Mouse (Mus musculus) natural killer cell, adult 2 months (primary cell): Measurements from ENCODE around the gene Scyl2.
"Not testable (repeated sequence)": the region's sequence is repeated elsewhere in the genome, so short reads cannot be mapped to it uniquely, and the experiment has no call there.

Experiments
- DNase-seq, 2 experiments: peaks; one replicate each; pipeline ENCODE4 v3.0.0; 2022; ENCODE audit warnings: low spot score in 2 of 2

Gene Scyl2

GRCm38 (mm10) chr10:89679448-89679847 is 6.6 kb downstream of the Scyl2 start:
- no peak for DNase-seq

- DNase-seq = no peak
Measured at GRCm38 (mm10) chr10:89678054-89678453, 8.0 kb downstream of the Scyl2 start.

- no peak for DNase-seq
Measured at GRCm38 (mm10) chr10:89676609-89677008, 9.5 kb downstream of the Scyl2 start.

DNA sequence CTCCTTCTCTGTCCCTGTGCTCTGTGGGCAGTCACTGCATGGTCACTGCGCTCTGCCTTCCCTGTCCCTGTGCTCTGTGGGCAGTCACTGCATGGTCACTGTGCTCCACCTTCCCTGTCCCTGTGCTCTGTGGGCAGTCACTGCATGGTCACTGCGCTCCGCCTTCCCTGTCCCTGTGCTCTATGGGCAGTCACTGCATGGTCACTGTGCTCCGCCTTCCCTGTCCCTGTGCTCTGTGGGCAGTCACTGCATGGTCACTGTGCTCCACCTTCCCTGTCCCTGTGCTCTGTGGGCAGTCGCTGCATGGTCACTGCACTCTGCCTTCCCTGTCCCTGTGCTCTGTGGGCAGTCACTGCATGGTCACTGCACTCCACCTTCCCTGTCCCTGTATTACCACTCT is 15.7 kb downstream of the Scyl2 start:
- DNase-seq = not testable (repeated sequence)

GRCm38 (mm10) chr10:89667571-89667970 is 18.5 kb downstream of the Scyl2 start:
- DNase-seq = no peak

GRCm38 (mm10) chr10:89665679-89666078 is 20.4 kb downstream of the Scyl2 start:
- DNase-seq = no peak

GRCm38 (mm10) chr10:89664977-89665645 is 21.0 kb downstream of the Scyl2 start:
- DNase-seq = no peak

DNA sequence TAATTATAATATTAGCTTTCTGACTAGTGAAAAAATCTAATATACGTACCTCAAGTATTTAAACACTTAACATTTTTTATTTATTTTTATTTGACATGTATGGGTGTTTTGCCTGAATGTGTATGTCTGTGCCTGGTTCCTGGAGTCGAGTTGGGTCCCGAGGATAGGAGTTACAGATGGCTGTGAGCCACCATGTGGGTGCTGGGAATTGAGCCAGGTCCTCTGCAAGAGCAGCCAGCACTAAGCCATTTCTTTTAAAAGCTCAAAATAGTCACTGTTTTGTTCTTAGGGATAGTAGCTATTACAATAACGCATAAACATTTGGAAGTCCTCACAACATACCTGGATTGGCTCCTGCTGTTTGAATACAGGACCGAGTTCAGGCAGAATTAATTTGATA is 29.7 kb downstream of the Scyl2 start:
- no peak for DNase-seq

GRCm38 (mm10) chr10:89652912-89653311 is 33.2 kb downstream of the Scyl2 start:
- no peak for DNase-seq

GRCm38 (mm10) chr10:89651691-89652090 is 34.4 kb downstream of the Scyl2 start:
- no peak for DNase-seq

DNA sequence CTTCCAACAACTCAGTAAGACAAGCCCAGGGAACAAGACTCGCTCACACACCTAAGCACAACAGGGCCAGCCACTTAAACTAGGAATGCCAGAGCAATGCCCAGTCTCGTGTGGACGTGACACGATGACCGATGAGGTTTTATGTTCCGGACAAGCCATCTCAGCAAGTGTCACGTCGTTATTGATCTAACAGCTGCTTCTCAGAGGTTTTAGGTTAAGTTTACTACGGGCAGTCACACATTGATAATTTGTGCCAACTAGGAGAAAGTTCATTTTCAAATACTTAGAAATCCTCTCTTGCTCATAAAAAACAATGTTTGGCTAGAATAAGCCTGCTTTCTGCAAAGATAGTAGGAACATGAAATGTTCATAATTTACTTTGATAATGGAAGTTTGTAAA is 39.2 kb downstream of the Scyl2 start:
- no peak for DNase-seq

GRCm38 (mm10) chr10:89637001-89637400 is 49.1 kb downstream of the Scyl2 start:
- no peak for DNase-seq

DNA sequence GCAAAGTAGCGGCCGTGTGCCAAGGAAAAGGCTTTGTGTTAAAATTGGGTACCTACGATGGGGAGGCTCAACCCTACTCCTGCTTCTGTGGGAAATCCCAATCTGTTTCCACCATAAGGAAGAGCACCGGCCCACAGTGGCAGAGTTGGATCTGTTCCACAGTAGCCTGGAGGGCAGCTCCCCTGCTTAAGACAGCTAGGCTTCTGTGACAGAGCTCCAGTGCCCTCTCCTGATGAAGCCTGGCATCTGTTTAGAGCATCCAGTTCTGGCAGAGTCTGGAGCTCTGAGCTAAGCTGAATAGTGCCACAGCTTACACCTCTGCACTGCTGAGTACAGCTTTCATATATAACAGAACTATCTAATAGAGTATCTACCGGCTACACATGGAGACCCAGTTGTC is 51.1 kb downstream of the Scyl2 start:
- DNase-seq = no peak

- no peak for DNase-seq
Measured at GRCm38 (mm10) chr10:89633736-89634426, 52.2 kb downstream of the Scyl2 start.

GRCm38 (mm10) chr10:89633121-89633520 is 53.0 kb downstream of the Scyl2 start:
- no peak for DNase-seq

GRCm38 (mm10) chr10:89631831-89632230 is 54.3 kb downstream of the Scyl2 start:
- DNase-seq = no peak

DNA sequence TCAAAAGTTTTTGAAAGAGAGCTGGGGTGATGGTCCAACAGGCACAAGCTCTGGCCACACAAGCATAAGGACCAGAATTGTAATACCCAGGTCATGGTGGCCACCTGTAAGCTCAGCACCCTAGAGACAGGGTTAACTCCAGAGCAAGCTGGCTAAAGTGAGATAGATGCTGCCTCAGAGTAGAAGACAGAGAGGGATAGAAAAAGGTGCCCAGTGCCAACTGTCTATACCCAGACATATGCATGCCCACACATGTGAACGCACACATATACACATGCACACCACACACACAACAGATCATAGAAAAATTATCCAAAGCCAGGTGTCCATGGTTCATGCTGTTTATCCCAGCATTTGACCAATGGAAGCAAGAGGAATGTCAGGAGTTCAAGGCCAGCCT is 55.5 kb downstream of the Scyl2 start:
- no peak for DNase-seq

DNA sequence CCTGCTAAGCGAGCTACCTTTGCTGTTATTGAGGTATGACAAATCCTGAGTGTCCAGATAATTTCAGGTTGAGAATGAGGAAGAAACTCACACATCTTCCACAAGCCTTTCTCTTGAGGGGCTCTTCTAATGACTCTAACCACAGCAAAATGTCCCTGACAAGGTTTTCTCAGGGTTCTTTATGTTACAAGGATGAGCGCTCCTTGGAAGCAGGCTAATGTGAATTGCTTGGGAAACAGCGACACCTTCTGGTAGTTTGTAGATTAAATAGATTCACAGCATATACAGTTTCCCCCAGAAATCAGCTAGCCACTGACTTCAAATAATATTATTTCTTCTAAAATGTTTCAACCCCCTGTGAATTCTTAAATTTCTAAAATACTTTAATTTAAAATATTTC is 56.0 kb downstream of the Scyl2 start:
- peak; percentile 28 to 30 for DNase-seq

DNA sequence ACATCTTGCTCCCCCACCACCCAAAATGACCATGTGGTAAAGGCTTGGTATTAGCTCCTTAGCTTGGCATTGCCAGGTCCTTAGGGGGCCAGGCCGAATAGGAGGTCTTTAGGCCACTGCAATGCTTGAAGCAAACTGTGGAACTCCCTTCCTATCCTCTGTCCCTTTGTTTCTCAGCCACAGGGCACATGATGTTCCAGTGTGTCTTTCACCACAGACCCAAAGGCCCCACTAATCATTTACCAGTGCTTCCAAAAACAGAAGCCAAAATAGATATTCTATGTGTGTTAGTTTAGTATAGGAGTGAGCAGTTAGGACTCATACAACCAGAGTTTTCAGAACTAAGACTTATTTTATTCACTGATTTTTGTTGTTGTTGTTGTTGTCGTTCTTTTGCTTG is 59.4 kb downstream of the Scyl2 start:
- no peak for DNase-seq

DNA sequence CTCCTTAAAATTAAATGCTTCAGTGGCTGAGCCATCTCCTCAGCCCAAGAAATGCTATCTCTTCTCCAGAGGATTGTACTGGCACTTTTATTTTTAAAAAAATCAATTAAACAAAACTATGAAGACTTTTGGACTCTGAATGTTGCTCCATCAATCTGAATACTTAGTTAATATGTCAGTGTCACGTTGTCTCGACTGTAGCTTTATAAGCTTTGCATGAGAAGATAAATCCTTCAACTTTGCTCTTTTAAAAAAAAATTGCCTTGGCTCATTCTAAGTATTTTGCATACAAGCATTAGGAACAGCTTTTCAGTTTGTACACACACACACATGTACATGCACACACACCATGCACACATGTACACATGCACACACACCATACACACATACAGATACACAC is 61.9 kb downstream of the Scyl2 start:
- no peak for DNase-seq

- no peak for DNase-seq
Measured at GRCm38 (mm10) chr10:89621129-89621528, 65.0 kb downstream of the Scyl2 start, which contains the start of gene Slc17a8. Gene Slc17a8, minus strand, starts transcription at chr10:89621253.

DNA sequence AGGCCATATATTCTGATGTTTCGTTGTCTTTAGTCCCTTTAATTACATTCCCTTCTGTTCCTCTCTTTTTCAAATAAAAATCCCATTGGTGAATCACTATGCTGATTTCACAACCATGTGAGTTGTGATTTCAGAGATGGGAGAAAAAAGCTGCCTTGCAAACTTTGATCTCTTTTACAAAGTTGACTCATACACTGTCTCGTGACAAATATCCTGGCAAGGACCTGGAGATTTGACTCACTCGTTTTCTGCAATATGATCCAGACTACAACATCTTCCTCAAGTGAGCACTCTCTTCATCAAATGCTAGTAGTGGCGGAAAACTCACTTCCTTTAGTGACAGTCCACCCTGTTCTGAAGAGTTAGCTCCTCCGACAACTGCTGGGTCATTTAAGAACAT is 86.8 kb downstream of the Scyl2 start:
- DNase-seq = no peak

- DNase-seq = no peak
Measured at GRCm38 (mm10) chr10:89597275-89597674, 88.8 kb downstream of the Scyl2 start.

GRCm38 (mm10) chr10:89595935-89596334 is 90.2 kb downstream of the Scyl2 start:
- no peak for DNase-seq
